Mouse (Mus musculus) spleen, adult 2 months (tissue): Measurements from ENCODE around the gene Csnk2b. TPM values are rescaled to one million over a fixed set of nuclear protein-coding genes. Genes with fewer than 3 reads are reported as not detected.

ENCODE experiments used
- DNase-seq, 2 experiments: peaks; one replicate each; pipeline versions ENCODE4 v3.0.0 to v3.0.0-alpha.2; 2012 to 2021; ENCODE audit warnings: low spot score in 2 of 2, low read depth in 1 of 2
- H3K27ac ChIP-seq: fragments of 200-500 bp; 2 replicates; pipeline ENCODE4 v1.5.1; 2012; ENCODE audit warnings: low read length, inconsistent platforms; ENCODE audit not compliant: insufficient read depth
- H3K27me3 ChIP-seq: fragments of 200-500 bp; 2 replicates; pipeline ENCODE4 v1.6.1; 2012; ENCODE audit warnings: mild to moderate bottlenecking, moderate library complexity, low read length, inconsistent platforms; ENCODE audit not compliant: control insufficient read depth, insufficient read depth
- H3K36me3 ChIP-seq: fragments of 200-500 bp; 2 replicates; pipeline ENCODE4 v1.6.1; 2012; ENCODE audit warnings: mild to moderate bottlenecking, low read length, inconsistent platforms; ENCODE audit not compliant: control insufficient read depth, insufficient read depth
- H3K4me1 ChIP-seq: fragments of 200-500 bp; 2 replicates; pipeline ENCODE4 v1.6.1; 2011; ENCODE audit warnings: inconsistent platforms; ENCODE audit not compliant: control insufficient read depth, insufficient read depth, insufficient read length
- H3K4me3 ChIP-seq: fragments of 200-500 bp; 2 replicates; pipeline ENCODE4 v1.5.1; 2011; ENCODE audit warnings: mild to moderate bottlenecking, inconsistent platforms; ENCODE audit not compliant: insufficient read depth, insufficient read length; ENCODE audit errors: extremely low read depth
- CTCF ChIP-seq: fragments of 200-500 bp; IDR thresholded peaks from 2 replicates; pipeline ENCODE4 v1.5.1; 2011; ENCODE audit warnings: mild to moderate bottlenecking, inconsistent platforms; ENCODE audit not compliant: insufficient read depth, insufficient read length, insufficient replicate concordance; ENCODE audit errors: extremely low read depth
- POLR2A ChIP-seq: fragments of 200-500 bp; IDR thresholded peaks from 2 replicates; pipeline ENCODE4 v1.6.1; 2011; ENCODE audit warnings: low read depth, low read length, inconsistent platforms
- WGBS: fragments of 180-500 bp; shearing (Covaris S2); methylation state at CpG from one replicate; pipeline ENCODE4 v1.1.7; 2018; 5-methylcytosine and 5-hydroxymethylcytosine counted together
- polyA plus RNA-seq: library from polyadenylated mRNA; depleted of rRNA; stranded (reverse); fragments of >200 nt; gene quantifications from 2 replicates; pipeline ENCODE4 v1.2.3, GENCODE M21; 2012

Csnk2b gene
- polyA plus RNA-seq, 1 experiment = 176 TPM

DNA sequence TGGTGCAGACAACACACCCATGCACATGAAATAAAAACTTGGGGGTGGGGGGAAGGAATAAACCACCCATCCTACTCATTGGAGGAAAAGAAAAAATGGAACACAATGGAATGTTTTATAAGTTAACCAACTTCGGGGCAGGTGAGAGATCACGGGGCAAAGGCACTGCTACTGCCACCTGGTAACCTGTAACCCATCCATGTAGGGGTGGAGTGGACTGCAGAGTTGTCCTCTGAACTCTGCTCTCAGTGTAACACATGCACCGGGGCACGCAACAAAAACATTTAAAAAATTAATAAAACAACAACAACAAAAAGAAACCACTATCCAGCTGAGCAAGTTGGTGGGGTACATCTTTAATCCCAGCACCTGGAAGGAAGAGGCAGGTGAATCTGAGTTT is 30.3 kb upstream of the Csnk2b start:
- TF ChIP-seq CTCF (no peak), POLR2A (no peak)
- no peak overlapping the region for H3K4me3 ChIP-seq
- no peak overlapping the region for H3K27ac ChIP-seq
- no peak for DNase-seq
- WGBS = 94% methylated on average over 4 of the region's 4 CpGs
- H3K36me3 ChIP-seq = peaks cover 78% of the 10 kb centered on the region
- H3K27me3 ChIP-seq = no peaks in the 10 kb centered on the region
- no peaks in the 10 kb centered on the region for H3K4me1 ChIP-seq

DNA sequence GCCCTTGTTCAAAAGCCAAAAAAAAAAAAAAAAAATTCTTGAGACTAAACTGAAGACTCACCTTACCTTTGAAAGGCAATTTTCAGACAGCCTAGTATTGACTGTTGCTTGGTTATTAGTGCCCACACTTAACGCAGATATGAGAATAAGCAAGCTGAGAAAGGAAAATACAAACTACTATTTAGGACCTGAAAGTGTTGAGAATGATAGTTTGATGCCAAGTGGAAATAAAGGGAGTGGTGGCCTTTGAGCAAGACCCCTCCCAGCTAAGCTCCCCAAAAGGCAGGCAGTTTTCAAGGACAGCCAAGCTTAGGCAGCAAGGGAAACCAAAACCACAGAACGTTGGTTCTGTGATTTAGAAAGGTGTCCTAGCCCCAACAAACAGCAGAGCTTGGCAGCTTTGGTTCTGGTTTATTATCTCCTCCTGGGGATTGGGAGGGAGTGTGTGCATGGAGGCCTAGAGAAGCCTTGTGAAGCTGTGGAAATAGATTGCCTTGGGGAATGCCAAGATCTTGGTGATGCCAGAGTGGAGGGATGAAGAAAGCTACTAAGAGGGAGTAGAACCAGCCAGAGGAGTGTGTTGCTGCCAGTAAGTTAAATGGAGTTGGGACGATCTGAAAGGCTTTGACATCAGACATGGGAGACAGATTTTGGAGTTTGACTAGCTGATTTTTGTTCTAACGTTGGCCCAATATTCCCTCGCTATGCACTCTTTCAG is 26.2 kb upstream of the Csnk2b start:
- 71% methylated on average over 5 of the region's 5 CpGs for WGBS
- Histone ChIP-seq H3K36me3 (peaks cover 76% of the 10 kb centered on the region), H3K4me1 (no peaks in the 10 kb centered on the region), H3K27ac (no peak overlapping the region), H3K27me3 (no peaks in the 10 kb centered on the region), H3K4me3 (no peak overlapping the region)
- no peak for TF ChIP-seq POLR2A
- TF ChIP-seq CTCF = no peak
- DNase-seq = no peak

DNA sequence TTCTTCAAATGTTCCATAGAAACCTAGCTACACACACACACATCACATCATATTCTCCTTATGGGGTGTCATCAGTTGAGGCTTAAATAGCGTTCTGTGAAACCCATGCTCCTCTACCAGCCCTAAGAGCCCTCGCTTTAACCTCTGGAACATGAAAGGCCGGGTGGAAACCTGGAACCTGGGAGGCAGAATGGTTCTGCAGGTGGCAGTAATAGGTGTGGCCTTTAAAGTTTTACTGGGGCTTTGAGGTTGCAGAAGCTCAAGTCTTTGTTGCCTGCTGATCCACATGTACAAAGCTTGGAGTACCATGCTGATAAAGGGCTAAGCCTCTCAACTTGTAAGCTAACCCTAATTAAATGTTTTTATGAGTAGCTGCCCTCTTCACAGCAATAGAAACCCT is 25.5 kb upstream of the Csnk2b start:
- H3K4me3 ChIP-seq = no peak overlapping the region
- no peaks in the 10 kb centered on the region for H3K4me1 ChIP-seq
- no peaks in the 10 kb centered on the region for H3K27me3 ChIP-seq
- WGBS = 85% methylated on average over 3 of the region's 3 CpGs
- DNase-seq = no peak
- H3K27ac ChIP-seq = no peak overlapping the region
- TF ChIP-seq POLR2A = no peak
- no peak for TF ChIP-seq CTCF
- H3K36me3 ChIP-seq = peaks cover 75% of the 10 kb centered on the region

DNA sequence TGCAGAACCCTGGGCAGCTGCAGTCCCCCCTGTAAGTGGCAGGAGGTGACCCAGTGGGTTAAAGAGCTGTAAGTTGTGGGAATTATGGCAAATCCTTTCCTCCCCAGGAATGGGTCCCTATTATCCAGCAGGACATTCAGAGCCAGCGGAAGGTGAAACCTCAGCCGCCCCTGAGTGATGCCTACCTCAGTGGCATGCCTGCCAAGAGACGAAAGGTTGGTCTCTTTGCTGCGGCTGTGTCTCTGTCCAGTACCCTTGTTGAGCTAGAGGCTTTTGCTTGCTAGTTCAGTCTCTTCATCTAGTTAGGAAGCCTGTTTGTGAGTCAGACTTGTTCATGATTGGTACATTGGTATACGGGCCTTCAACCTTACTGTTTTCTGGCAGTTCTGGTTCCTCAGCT is 24.3 kb upstream of the Csnk2b start:
- Histone ChIP-seq H3K27ac (no peak overlapping the region), H3K4me3 (no peak overlapping the region), H3K27me3 (no peaks in the 10 kb centered on the region), H3K4me1 (no peaks in the 10 kb centered on the region), H3K36me3 (peaks cover 77% of the 10 kb centered on the region)
- WGBS = 86% methylated on average over 5 of the region's 5 CpGs
- TF ChIP-seq CTCF (no peak), POLR2A (no peak)
- no peak for DNase-seq

DNA sequence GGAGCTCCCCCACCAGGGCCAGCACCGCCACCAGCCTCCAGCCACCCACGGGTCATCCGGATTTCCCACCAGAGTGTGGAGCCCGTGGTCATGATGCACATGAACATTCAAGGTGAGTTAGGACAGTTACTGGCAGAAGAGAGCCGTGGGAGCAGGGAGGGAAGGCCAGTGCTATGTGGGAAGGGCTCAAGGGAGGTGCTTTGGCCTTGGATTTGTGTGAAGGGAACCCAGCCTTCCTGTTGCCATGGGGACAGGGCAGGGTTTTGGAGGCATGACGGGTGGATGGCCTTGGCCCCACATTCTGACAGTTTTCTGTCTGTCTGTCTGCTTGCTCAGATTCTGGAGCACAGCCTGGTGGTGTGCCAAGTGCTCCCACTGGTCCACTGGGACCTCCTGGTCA is 20.1 kb upstream of the Csnk2b start:
- no peak for DNase-seq

DNA sequence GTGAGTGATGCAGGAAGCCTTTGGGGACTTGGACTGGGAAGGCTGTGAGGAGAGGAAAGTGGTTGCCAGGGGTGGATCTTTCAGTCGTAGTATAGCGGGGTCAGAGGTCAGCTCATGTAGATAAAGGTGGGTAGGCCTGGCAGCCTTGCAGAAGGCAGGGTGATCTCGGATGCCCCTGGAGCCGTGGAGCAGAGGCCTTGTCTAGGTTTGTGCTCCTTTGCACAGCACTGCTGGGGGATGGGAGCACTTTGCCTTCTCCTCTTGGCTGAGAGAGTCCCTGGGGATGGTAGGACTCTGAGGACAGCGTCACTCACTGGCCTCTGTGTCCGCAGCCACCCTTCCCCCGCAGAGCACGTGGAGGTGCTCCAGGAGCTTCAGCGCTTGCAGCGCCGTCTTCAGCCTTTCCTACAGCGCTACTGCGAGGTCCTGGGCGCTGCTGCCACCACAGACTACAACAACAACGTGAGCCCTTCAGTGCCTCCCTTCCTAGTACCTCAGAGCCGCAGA is 18.7 kb upstream of the Csnk2b start:
- WGBS = 91% methylated on average over 16 of the region's 16 CpGs
- H3K4me3 ChIP-seq = no peak overlapping the region
- no peak for DNase-seq
- no peak overlapping the region for H3K27ac ChIP-seq
- H3K4me1 ChIP-seq = peaks cover 5% of the 10 kb centered on the region; the same call in 1 of the 2 replicates
- TF ChIP-seq POLR2A (no peak), CTCF (no peak)
- H3K36me3 ChIP-seq = peaks cover 60% of the 10 kb centered on the region
- H3K27me3 ChIP-seq = no peaks in the 10 kb centered on the region

More for the DNA sequence above, 20.1 kb upstream of the Csnk2b start:
- H3K4me3 ChIP-seq = no peak overlapping the region
- no peaks in the 10 kb centered on the region for H3K27me3 ChIP-seq
- H3K4me1 ChIP-seq = no peaks in the 10 kb centered on the region
- H3K36me3 ChIP-seq = peaks cover 73% of the 10 kb centered on the region
- H3K27ac ChIP-seq = no peak overlapping the region
- 86% methylated on average over 6 of the region's 6 CpGs for WGBS
- TF ChIP-seq POLR2A = no peak
- TF ChIP-seq CTCF = no peak

DNA sequence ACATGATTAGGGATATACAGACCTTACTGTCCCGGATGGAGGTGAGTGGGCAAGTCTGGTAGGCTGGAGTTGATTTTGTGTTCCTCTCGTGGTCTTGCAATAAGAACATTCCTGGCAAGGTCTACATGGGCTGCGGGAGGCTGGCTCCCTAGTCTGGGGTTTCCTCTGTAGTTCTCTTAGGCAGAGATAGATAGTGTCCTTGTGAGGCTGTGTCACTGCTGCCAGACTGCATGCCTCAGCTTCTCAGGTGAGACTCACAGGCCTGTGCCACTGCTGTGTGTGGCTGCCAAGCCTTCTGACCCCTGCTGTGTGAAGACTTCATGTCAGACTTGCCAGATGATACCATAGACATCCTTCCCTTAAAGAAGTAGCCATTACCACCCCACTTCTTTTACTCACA is 17.4 kb upstream of the Csnk2b start:
- Histone ChIP-seq H3K36me3 (peaks cover 48% of the 10 kb centered on the region), H3K27ac (no peak overlapping the region), H3K4me3 (no peak overlapping the region), H3K4me1 (peaks cover 5% of the 10 kb centered on the region; the same call in 1 of the 2 replicates), H3K27me3 (no peaks in the 10 kb centered on the region)
- DNase-seq = no peak
- WGBS = 85% methylated on average over 3 of the region's 3 CpGs
- no peak for TF ChIP-seq CTCF
- no peak for TF ChIP-seq POLR2A
